Mouse (Mus musculus) adrenal gland, postnatal 4 days (tissue): ENCODE data around the gene Fzd9. TPM values are rescaled to one million over a fixed set of nuclear protein-coding genes. Genes with fewer than 3 reads are reported as not detected.

Experiments
- microRNA-seq: library from miRNA; unstranded; fragments of <30 nt; microRNA quantifications from one replicate; pipeline ENCODE4 v1.2.0, GENCODE M21; 2021
- total RNA-seq, 2 experiments: library from RNA; stranded (reverse); gene quantifications; 2 replicates each; pipeline ENCODE4 v1.2.3; 2021

The Fzd9 gene
- total RNA-seq, 2 experiments from 2014 or later = 2.6 to 2.8 TPM

Small RNA genes lying within 50 kb of the gene (microRNA-seq; reads per million reads assigned to microRNA genes)
- gene Gm25315 = not detected

Other genes starting within 250 kb of the Fzd9 start
- gene Abhd11, start 242.1 kb downstream of the Fzd9 start, total RNA-seq = 10 to 100 TPM; 54.9 to 55.5 TPM
- gene Stx1a, start 227.7 kb downstream of the Fzd9 start, total RNA-seq = 10 to 100 TPM; 17.5 to 20.3 TPM
- 10 to 100 TPM; 27.9 to 28.8 TPM for gene Dnajc30, start 187.0 kb downstream of the Fzd9 start, total RNA-seq
- 10 to 100 TPM; 49.7 to 50.1 TPM for gene Bud23, start 186.3 kb downstream of the Fzd9 start, total RNA-seq
- gene Vps37d, start 173.0 kb downstream of the Fzd9 start, total RNA-seq = 10 to 100 TPM; 10.1 to 12.3 TPM
- gene Mlxipl, start 161.3 kb downstream of the Fzd9 start, total RNA-seq = 10 to 100 TPM; 37.8 to 38.7 TPM
- 10 to 100 TPM; 22.3 to 26.7 TPM for gene Tbl2, start 101.6 kb downstream of the Fzd9 start, total RNA-seq
- gene Bcl7b, start 82.9 kb downstream of the Fzd9 start, total RNA-seq = 10 to 100 TPM; 44.6 to 52.1 TPM
- gene Baz1b, start 64.0 kb downstream of the Fzd9 start, total RNA-seq = 10 to 100 TPM; 67.4 to 76.4 TPM
- gene Fkbp6, start 98.8 kb upstream of the Fzd9 start, total RNA-seq = under 1 TPM; 0.23 to 0.48 TPM
- under 1 TPM in 1 of 2 experiments, not detected in 1; 0.20 TPM for gene Trim50, start 102.1 kb upstream of the Fzd9 start, total RNA-seq
- 10 to 100 TPM; 23.9 to 24.9 TPM for gene Nsun5, start 118.7 kb upstream of the Fzd9 start, total RNA-seq
- gene Pom121, start 143.3 kb upstream of the Fzd9 start, total RNA-seq = 10 to 100 TPM; 35.9 to 40.7 TPM